Mouse (Mus musculus) megakaryocyte, embryonic 14.5 days (primary cell): Measurements from ENCODE around the gene Gm49711.

Source experiments
- FLI1 ChIP-seq: IDR thresholded peaks from 2 replicates; pipeline ENCODE4 v1.6.1; 2012; ENCODE audit warnings: low read length, inconsistent platforms, mixed read lengths
- GATA1 ChIP-seq: IDR thresholded peaks from 3 replicates; pipeline ENCODE4 v1.6.1; 2012; ENCODE audit warnings: mixed read lengths, low read length, inconsistent platforms, borderline replicate concordance

DNA sequence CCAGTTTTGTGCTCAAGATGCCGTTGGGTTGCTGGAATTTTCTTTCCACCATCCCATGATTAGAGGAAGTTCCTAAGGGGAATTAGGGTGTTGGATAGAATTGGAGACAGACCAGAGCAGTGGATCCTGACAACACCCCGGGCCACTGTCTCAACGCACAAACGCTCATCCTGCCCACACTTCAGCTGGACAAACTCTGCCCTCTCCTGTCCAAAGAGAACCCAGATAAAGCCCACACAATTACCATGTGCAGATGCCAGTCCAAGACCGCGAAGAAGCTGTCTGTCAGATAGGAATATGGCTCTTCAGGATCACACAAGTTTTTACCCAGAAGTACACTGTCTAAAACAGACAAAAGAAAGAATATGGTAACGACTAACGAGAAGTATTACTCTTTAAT lies 145.5 kb downstream of the Gm49711 start:
- TF ChIP-seq GATA1 (no peak), FLI1 (no peak)
